Mouse (Mus musculus) myocyte (in vitro differentiated cells): ENCODE measurements at regions not wholly inside any gene's neighbourhood (a gene's known extent, or its start where the extent isn't known, plus 50 kb on each side); places are given as distances from the start of the nearest gene placed in this dataset.

Experiments used
- H3K27me3 ChIP-seq: one replicate; pipeline ENCODE4 v1.6.1; 2011; ENCODE audit not compliant: control insufficient read depth, insufficient read depth, insufficient read length
- H3K36me3 ChIP-seq: one replicate; pipeline ENCODE4 v1.6.1; 2011; ENCODE audit not compliant: control insufficient read depth, insufficient read depth
- H3K4me2 ChIP-seq: one replicate; pipeline ENCODE4 v1.6.1; 2011; ENCODE audit warnings: low read depth, control low read depth
- H3K4me3 ChIP-seq: one replicate; pipeline ENCODE4 v1.5.1; 2011; ENCODE audit warnings: mild to moderate bottlenecking, control low read depth, moderate library complexity
- H3K79me2 ChIP-seq: one replicate; pipeline ENCODE4 v1.6.1; 2011; ENCODE audit not compliant: control insufficient read depth, insufficient read depth
- H3ac ChIP-seq: one replicate; pipeline ENCODE4 v1.6.1; 2011; ENCODE audit not compliant: control insufficient read depth, insufficient read length
- CEBPB ChIP-seq: IDR thresholded peaks from 2 replicates; pipeline ENCODE4 v1.6.1; 2011; ENCODE audit warnings: mild to moderate bottlenecking, moderate library complexity; ENCODE audit not compliant: poor library complexity, insufficient read depth, severe bottlenecking
- E2F4 ChIP-seq: IDR thresholded peaks from one replicate; pipeline ENCODE4 v1.6.1; 2011; ENCODE audit warnings: mild to moderate bottlenecking, control low read depth, moderate library complexity; ENCODE audit not compliant: insufficient read depth
- MAX ChIP-seq: IDR thresholded peaks from one replicate; pipeline ENCODE4 v1.6.1; 2011; ENCODE audit warnings: low read depth, mild to moderate bottlenecking, control low read depth
- MYOD1 ChIP-seq, 3 experiments: IDR thresholded peaks; one replicate each; pipeline ENCODE4 v1.6.1; 2011; ENCODE audit warnings: control low read depth in 2 of 3, low read depth in 2 of 3, mild to moderate bottlenecking in 2 of 3, moderate library complexity in 1 of 3; ENCODE audit not compliant: insufficient read length in 2 of 3, control insufficient read depth in 1 of 3
- MYOG ChIP-seq, 3 experiments: IDR thresholded peaks; one replicate each; pipeline ENCODE4 v1.6.1; 2011; ENCODE audit warnings: control low read depth in 2 of 3, low read depth in 2 of 3, mild to moderate bottlenecking in 2 of 3; ENCODE audit not compliant: insufficient read length in 2 of 3, control insufficient read depth in 1 of 3, insufficient read depth in 1 of 3
- POLR2A ChIP-seq: IDR thresholded peaks from one replicate; pipeline ENCODE4 v1.6.1; 2011; ENCODE audit warnings: low read depth, mild to moderate bottlenecking, control low read depth, moderate library complexity; ENCODE audit not compliant: insufficient read length
- POLR2AphosphoS2 ChIP-seq: IDR thresholded peaks from one replicate; pipeline ENCODE4 v1.6.1; 2011; ENCODE audit warnings: low read depth, control low read depth; ENCODE audit not compliant: insufficient read length
- REST ChIP-seq: IDR thresholded peaks from one replicate; pipeline ENCODE4 v1.6.1; 2011; ENCODE audit warnings: mild to moderate bottlenecking, control low read depth, moderate library complexity; ENCODE audit not compliant: insufficient read depth, insufficient read length
- SRF ChIP-seq: IDR thresholded peaks from one replicate; pipeline ENCODE4 v1.6.1; 2011; ENCODE audit warnings: low read depth; ENCODE audit not compliant: control insufficient read depth, insufficient read length
- TCF12 ChIP-seq: IDR thresholded peaks from one replicate; pipeline ENCODE4 v1.6.1; 2011; ENCODE audit warnings: mild to moderate bottlenecking, control low read depth; ENCODE audit not compliant: poor library complexity, insufficient read depth, severe bottlenecking
- TCF3 ChIP-seq: IDR thresholded peaks from one replicate; pipeline ENCODE4 v1.6.1; 2011; ENCODE audit warnings: low read depth, control low read depth; ENCODE audit not compliant: insufficient read length
- USF1 ChIP-seq: IDR thresholded peaks from one replicate; pipeline ENCODE4 v1.6.1; 2011; ENCODE audit warnings: low read depth, mild to moderate bottlenecking, control low read depth, moderate library complexity

- no peak overlapping the region for H3ac ChIP-seq
- H3K36me3 ChIP-seq, result no peaks in the 10 kb centered on the region
- H3K4me3 ChIP-seq, result no peak overlapping the region
- TF ChIP-seq REST (no peak), CEBPB (no peak), MYOG (IDR thresholded peaks at IDR 0.05; ENCODE audit: control insufficient read depth in 1 of 3, insufficient read depth in 1 of 3, insufficient read length in 2 of 3, low read depth in 2 of 3) (no peak), MYOD1 (IDR thresholded peaks at IDR 0.05; ENCODE audit: control insufficient read depth in 1 of 3, insufficient read length in 2 of 3, low read depth in 2 of 3) (no peak), TCF12 (no peak), E2F4 (no peak), POLR2AphosphoS2 (no peak), SRF (no peak), MAX (no peak), USF1 (no peak), TCF3 (no peak)
- H3K79me2 ChIP-seq, result no peaks in the 10 kb centered on the region
- no peak overlapping the region for H3K4me2 ChIP-seq
- H3K27me3 ChIP-seq, result no peaks in the 10 kb centered on the region
Observed at GRCm38 (mm10) chr4:29076683-29077082, 263.8 kb downstream of the Epha7 start.

DNA sequence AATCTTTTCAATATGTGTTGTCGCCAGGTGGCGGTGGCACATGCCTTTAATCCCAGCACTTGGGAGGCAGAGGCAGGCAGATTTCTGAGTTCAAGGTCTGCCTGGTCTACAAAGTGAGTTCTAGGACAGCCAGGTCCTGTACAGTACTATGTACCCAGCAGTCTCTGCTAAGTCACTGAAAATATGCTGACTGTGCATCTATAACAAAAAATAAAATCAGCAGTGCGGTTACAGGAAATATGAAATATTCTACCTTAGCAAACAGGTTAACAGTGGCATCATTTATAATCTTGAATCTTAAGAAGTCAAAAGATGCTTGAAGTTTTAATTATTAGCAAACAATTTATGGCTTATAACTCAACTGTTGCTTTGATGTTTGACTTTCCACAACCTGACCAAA lies 265.5 kb downstream of the Epha7 start:
- Histone ChIP-seq H3ac (no peak overlapping the region), H3K4me2 (no peak overlapping the region), H3K36me3 (no peaks in the 10 kb centered on the region), H3K79me2 (no peaks in the 10 kb centered on the region), H3K4me3 (no peak overlapping the region), H3K27me3 (no peaks in the 10 kb centered on the region)
- TF ChIP-seq E2F4, result no peak
- TF ChIP-seq CEBPB, result no peak

DNA sequence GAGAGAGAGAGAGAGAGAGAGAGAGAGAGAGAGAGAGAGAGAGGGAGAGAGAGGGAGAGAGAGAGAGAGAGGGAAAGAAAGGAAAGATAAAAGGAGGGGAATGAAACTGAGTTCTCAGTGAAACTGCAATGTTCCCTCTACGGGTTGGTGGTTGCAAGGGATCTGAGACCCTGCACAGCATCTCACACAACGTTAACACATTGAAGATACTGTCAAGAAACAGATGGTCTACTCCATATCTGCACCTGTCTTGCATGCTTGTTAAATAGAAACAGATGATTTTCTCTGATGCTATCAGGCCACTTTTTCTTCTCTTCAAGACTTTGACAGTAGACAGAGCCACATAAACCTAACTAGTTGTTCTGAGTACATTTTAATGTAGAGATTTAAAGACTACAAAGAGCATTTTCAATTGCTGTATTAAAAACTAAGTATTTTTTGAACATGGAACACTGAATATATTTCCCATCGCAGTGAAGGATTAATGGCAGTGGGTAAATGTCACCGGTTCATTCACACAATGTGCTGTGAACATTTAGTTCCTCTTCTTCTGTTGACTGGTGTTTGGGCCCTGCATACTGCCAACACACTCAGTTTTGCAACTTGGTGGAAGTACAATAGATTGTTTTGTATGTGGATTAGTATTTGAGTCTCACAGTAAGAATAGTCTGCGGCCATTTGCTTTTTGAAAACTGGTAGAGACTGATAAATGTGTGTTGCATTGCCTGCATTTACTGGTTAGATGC lies 270.8 kb downstream of the Epha7 start:
- Histone ChIP-seq H3K79me2 (no peaks in the 10 kb centered on the region), H3K27me3 (no peaks in the 10 kb centered on the region), H3K4me2 (no peak overlapping the region), H3ac (no peak overlapping the region), H3K4me3 (no peak overlapping the region), H3K36me3 (no peaks in the 10 kb centered on the region)
- TF ChIP-seq MYOD1 (IDR thresholded peaks at IDR 0.05; ENCODE audit: control insufficient read depth in 1 of 3, insufficient read length in 2 of 3, low read depth in 2 of 3) (peak in 2 of 3 experiments; percentile 37 to 44), TCF3 (no peak)

DNA sequence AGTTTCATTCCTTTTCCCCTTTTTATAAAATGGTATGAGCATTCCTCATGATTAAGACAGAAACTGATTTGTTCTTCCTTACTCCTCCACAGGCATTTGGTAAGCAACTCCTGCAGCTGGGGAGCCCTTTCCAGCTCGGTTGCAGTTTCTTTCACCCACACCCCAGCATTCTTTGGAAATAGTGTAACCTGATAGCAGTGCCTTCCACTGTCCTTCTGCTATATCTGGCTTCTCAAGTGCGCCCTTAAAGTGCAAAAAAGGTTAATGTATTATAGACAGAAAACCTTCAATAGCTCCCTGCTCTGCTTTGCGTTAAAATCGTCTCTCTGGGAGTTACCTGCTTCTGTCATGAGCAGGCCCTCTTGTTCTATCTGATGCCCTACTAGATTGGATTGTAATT lies 278.0 kb downstream of the Epha7 start:
- Histone ChIP-seq H3K36me3 (no peaks in the 10 kb centered on the region), H3K79me2 (no peaks in the 10 kb centered on the region), H3K27me3 (no peaks in the 10 kb centered on the region), H3K4me3 (no peak overlapping the region), H3K4me2 (peak overlapping the region; percentile 30), H3ac (no peak overlapping the region)
- TF ChIP-seq TCF12 (peak; percentile 2), MAX (no peak)

DNA sequence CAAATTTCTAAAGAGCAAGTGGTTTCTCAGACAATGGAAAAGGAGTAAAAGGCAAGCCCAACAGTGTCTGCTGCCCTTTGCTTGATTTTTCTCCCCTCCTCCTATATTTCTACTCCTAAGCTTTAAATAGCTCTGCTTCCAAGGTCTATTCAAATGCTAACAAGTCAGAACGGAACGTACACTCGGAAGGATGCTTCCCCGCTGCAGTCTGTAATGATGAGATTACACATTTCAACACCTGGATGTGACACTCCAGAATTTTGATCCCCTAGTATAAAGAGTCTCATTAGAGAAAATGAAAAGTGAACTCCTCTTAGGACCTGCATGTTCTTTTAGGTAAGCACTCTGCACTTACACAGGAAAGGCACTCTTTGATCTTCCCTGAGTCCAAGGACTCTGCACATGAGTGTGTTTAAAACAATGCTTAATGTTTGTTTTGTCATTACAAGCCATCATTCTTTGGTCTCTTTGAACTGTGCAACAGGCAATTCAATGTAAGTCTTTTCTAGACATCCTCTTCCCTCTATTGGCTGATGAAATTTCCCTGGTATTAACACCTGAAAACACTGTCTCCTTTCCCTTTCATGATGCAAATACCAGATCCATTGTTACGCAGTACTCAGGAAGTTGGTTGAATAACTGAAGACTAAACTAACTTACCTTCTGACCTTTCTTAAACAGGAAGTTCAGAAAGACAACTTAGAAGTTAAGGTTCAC lies 278.7 kb downstream of the Epha7 start:
- no peak overlapping the region for H3K4me3 ChIP-seq
- TF ChIP-seq MYOD1 (IDR thresholded peaks at IDR 0.05; ENCODE audit: control insufficient read depth in 1 of 3, insufficient read length in 2 of 3, low read depth in 2 of 3), result no peak
- TF ChIP-seq MAX, result no peak
- TF ChIP-seq POLR2A, result no peak
- TF ChIP-seq TCF3, result no peak
- no peak for TF ChIP-seq MYOG (IDR thresholded peaks at IDR 0.05; ENCODE audit: control insufficient read depth in 1 of 3, insufficient read depth in 1 of 3, insufficient read length in 2 of 3, low read depth in 2 of 3)
- TF ChIP-seq SRF, result no peak
- TF ChIP-seq USF1, result no peak
- no peak for TF ChIP-seq POLR2AphosphoS2
- no peak for TF ChIP-seq TCF12
- TF ChIP-seq CEBPB, result no peak
- TF ChIP-seq REST, result no peak
- TF ChIP-seq E2F4, result no peak
- H3K36me3 ChIP-seq, result no peaks in the 10 kb centered on the region
- no peaks in the 10 kb centered on the region for H3K79me2 ChIP-seq
- peak overlapping the region; percentile 30 for H3K4me2 ChIP-seq
- no peak overlapping the region for H3ac ChIP-seq
- H3K27me3 ChIP-seq, result no peaks in the 10 kb centered on the region
